Mouse (Mus musculus) cerebellum, adult 2 months (tissue): ENCODE data around the gene Cwh43.

Source experiments
- CTCF ChIP-seq: fragments of 200-500 bp; IDR thresholded peaks from 2 replicates; pipeline ENCODE4 v1.5.1; 2011; ENCODE audit warnings: low read depth, mild to moderate bottlenecking, control low read depth, low read length, moderate library complexity, borderline replicate concordance; ENCODE audit not compliant: insufficient read depth
- POLR2A ChIP-seq: fragments of 200-500 bp; IDR thresholded peaks from 2 replicates; pipeline ENCODE4 v1.6.1; 2011; ENCODE audit warnings: low read length, control low read depth, borderline replicate concordance; ENCODE audit not compliant: insufficient read depth

GRCm38 (mm10) chr5:73490596-73491073 is 84.8 kb downstream of the Cwh43 start:
- TF ChIP-seq POLR2A: no peak
- no peak for TF ChIP-seq CTCF
